Mouse (Mus musculus): Measurements from ENCODE around the gene Rtl8b.
"Not testable (repeated sequence)": the region's sequence is repeated elsewhere in the genome, so short reads cannot be mapped to it uniquely, and the experiment has no call there.

GRCm38 (mm10) chrX:53642980-53643961 is 26.9 kb downstream of the Rtl8b start, which contains the start of gene Rtl8a:
- not testable (repeated sequence) for TF ChIP-seq CTCF, POLR2A (IDR thresholded peaks at IDR 0.05; ENCODE audit: insufficient read depth, low read depth, low read length)

Measured in olfactory bulb, adult 2 months (tissue).